ENCODE assay signal across 13 mouse cellular contexts in the genomic region with DNA sequence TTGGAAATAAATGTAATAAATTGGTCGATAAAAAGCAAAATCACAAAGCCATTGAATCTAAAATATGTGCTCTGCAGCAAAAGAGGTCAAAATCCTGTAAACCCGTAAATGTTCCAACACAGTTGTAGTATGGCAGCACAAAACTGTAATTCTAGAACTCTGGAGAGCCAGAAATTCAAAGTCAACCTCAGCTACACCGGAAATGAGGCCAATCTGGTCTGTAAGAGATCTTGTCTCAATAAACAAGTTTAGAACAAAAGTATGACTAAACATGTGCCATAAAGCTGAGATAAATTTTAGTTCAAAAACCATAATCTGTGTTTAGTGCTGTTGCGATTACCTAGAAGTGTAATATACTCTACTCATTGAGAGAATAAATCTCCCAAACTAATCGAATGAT.
DNase-seq lines count a peak whose midpoint lies in the region; ATAC-seq lines count a peak whose summit lies in the region.
"Had no signal": no experiment of that assay in that cellular context is flagged by ENCODE, and none has a peak within 500 bp of the region (broad histone marks: within the 10 kb centered on the region; RNA-seq: fewer than 3 reads in every experiment).

No protein-coding gene starts in this region.

- H3K4me1 ChIP-seq in intestine, embryonic 14.5 days (replicated peaks; ENCODE audit: control insufficient read depth, insufficient read depth, low read length), result peaks cover 40% of the 10 kb centered on the region
- peaks cover 30% of the 10 kb centered on the region for H3K4me1 ChIP-seq in intestine, embryonic 16.5 days (ENCODE audit: control insufficient read depth, insufficient read depth, low read length)
- peaks cover 46% of the 10 kb centered on the region for H3K4me1 ChIP-seq in embryonic facial prominence, embryonic 12.5 days
- peaks cover 63% of the 10 kb centered on the region for H3K4me1 ChIP-seq in hindbrain, embryonic 13.5 days (replicated peaks)
- peaks cover 55% of the 10 kb centered on the region for H3K4me1 ChIP-seq in midbrain, embryonic 14.5 days (ENCODE audit: control insufficient read depth, insufficient read depth, low read length)

- 65% methylated on average over 5 of the region's 5 CpGs for WGBS in intestine, embryonic 14.5 days
- 63% methylated on average over 5 of the region's 5 CpGs for WGBS in intestine, embryonic 16.5 days
- 55% methylated on average over 5 of the region's 5 CpGs for WGBS in embryonic facial prominence, embryonic 12.5 days
- 84% methylated on average over 5 of the region's 5 CpGs for WGBS in hindbrain, embryonic 13.5 days
- WGBS in midbrain, embryonic 14.5 days, result 85% methylated on average over 5 of the region's 5 CpGs

- H3K4me2 ChIP-seq in intestine, embryonic 14.5 days (ENCODE audit: low read length), result peak overlapping the region; percentile 66; the same call in 1 of the 2 replicates
- H3K4me2 ChIP-seq in intestine, embryonic 16.5 days (ENCODE audit: low read depth, low read length), result no peak overlapping the region
- H3K4me2 ChIP-seq in embryonic facial prominence, embryonic 12.5 days (replicated peaks), result peak overlapping the region; percentile 68; the same call in 1 of the 2 replicates
- peak overlapping the region; percentile 75 for H3K4me2 ChIP-seq in hindbrain, embryonic 13.5 days
- peak overlapping the region; percentile 82 for H3K4me2 ChIP-seq in midbrain, embryonic 14.5 days (ENCODE audit: low read length)

- H3K27me3 ChIP-seq in intestine, embryonic 14.5 days (replicated peaks; ENCODE audit: control insufficient read depth, insufficient read depth, low read length), result no peaks in the 10 kb centered on the region
- H3K27me3 ChIP-seq in intestine, embryonic 16.5 days (replicated peaks; ENCODE audit: control insufficient read depth, insufficient read depth, low read length), result no peaks in the 10 kb centered on the region
- H3K27me3 ChIP-seq in embryonic facial prominence, embryonic 12.5 days, result no peaks in the 10 kb centered on the region
- H3K27me3 ChIP-seq in hindbrain, embryonic 13.5 days, result no peaks in the 10 kb centered on the region
- no peaks in the 10 kb centered on the region for H3K27me3 ChIP-seq in midbrain, embryonic 14.5 days (ENCODE audit: control insufficient read depth, insufficient read depth, low read length)
- H3K27me3 ChIP-seq: Patski had no signal

- no peak for DNase-seq in intestine, embryonic 14.5 days (ENCODE audit: low spot score)
- DNase-seq in midbrain, embryonic 14.5 days, result no peak
- DNase-seq in urinary bladder, adult 2 months (ENCODE audit: low spot score), result no peak
- DNase-seq in layer of hippocampus, postnatal 14 days (ENCODE audit: low spot score in 2 of 2), result no peak
- DNase-seq: adrenal gland, postnatal 10 days; B cell, adult 2 months; right cerebral cortex, postnatal 4 days had no signal

- no peaks in the 10 kb centered on the region for H3K9me3 ChIP-seq in intestine, embryonic 14.5 days (ENCODE audit: control insufficient read depth, low read length)
- H3K9me3 ChIP-seq in intestine, embryonic 16.5 days (ENCODE audit: control insufficient read depth, low read length), result no peaks in the 10 kb centered on the region
- H3K9me3 ChIP-seq in embryonic facial prominence, embryonic 12.5 days, result no peaks in the 10 kb centered on the region
- H3K9me3 ChIP-seq in hindbrain, embryonic 13.5 days, result no peaks in the 10 kb centered on the region
- no peaks in the 10 kb centered on the region for H3K9me3 ChIP-seq in midbrain, embryonic 14.5 days (ENCODE audit: control insufficient read depth, low read length)

- no peak for ATAC-seq in intestine, embryonic 14.5 days (replicated peaks; ENCODE audit: low FRiP score, low TSS enrichment, low read depth)
- ATAC-seq in intestine, embryonic 16.5 days, result no peak
- no peak for ATAC-seq in embryonic facial prominence, embryonic 12.5 days (ENCODE audit: insufficient number of reproducible peaks, insufficient read depth, low FRiP score, low TSS enrichment)
- ATAC-seq in hindbrain, embryonic 13.5 days (ENCODE audit: low FRiP score), result no peak
- ATAC-seq in midbrain, embryonic 14.5 days (ENCODE audit: low FRiP score, low TSS enrichment), result no peak
- ATAC-seq in frontal cortex, adult (ENCODE audit: low TSS enrichment), result no peak
- ATAC-seq: intestine, postnatal 0 days; Patski had no signal

- H3K36me3 ChIP-seq in intestine, embryonic 14.5 days (ENCODE audit: control insufficient read depth, insufficient read depth, low read length), result no peaks in the 10 kb centered on the region
- no peaks in the 10 kb centered on the region for H3K36me3 ChIP-seq in intestine, embryonic 16.5 days (ENCODE audit: control insufficient read depth, insufficient read depth, low read length)
- no peaks in the 10 kb centered on the region for H3K36me3 ChIP-seq in embryonic facial prominence, embryonic 12.5 days
- H3K36me3 ChIP-seq in hindbrain, embryonic 13.5 days, result no peaks in the 10 kb centered on the region
- no peaks in the 10 kb centered on the region for H3K36me3 ChIP-seq in midbrain, embryonic 14.5 days (ENCODE audit: control insufficient read depth, insufficient read depth, low read length)

- H3K9ac ChIP-seq in intestine, embryonic 14.5 days (ENCODE audit: low read length), result no peak overlapping the region
- no peak overlapping the region for H3K9ac ChIP-seq in intestine, embryonic 16.5 days (ENCODE audit: low read depth, low read length)
- H3K9ac ChIP-seq in embryonic facial prominence, embryonic 12.5 days, result no peak overlapping the region
- no peak overlapping the region for H3K9ac ChIP-seq in hindbrain, embryonic 13.5 days
- no peak overlapping the region for H3K9ac ChIP-seq in midbrain, embryonic 14.5 days (replicated peaks; ENCODE audit: low read length)

- no peak overlapping the region for H3K27ac ChIP-seq in intestine, embryonic 14.5 days (ENCODE audit: low read depth)
- H3K27ac ChIP-seq in intestine, embryonic 16.5 days (ENCODE audit: low read length), result no peak overlapping the region
- H3K27ac ChIP-seq in embryonic facial prominence, embryonic 12.5 days, result no peak overlapping the region
- H3K27ac ChIP-seq in hindbrain, embryonic 13.5 days, result no peak overlapping the region
- no peak overlapping the region for H3K27ac ChIP-seq in midbrain, embryonic 14.5 days (replicated peaks; ENCODE audit: low read depth, low read length)

- H3K4me3 ChIP-seq in intestine, embryonic 14.5 days (ENCODE audit: low read depth, low read length), result no peak overlapping the region
- H3K4me3 ChIP-seq in intestine, embryonic 16.5 days (ENCODE audit: low read length), result no peak overlapping the region
- H3K4me3 ChIP-seq in embryonic facial prominence, embryonic 12.5 days, result peak overlapping the region; percentile 7; the same call in 1 of the 2 replicates
- peak overlapping the region; percentile 85; the same call in 1 of the 2 replicates for H3K4me3 ChIP-seq in hindbrain, embryonic 13.5 days
- H3K4me3 ChIP-seq in midbrain, embryonic 14.5 days (replicated peaks; ENCODE audit: low read depth, low read length), result peak overlapping the region; percentile 86; the same call in 1 of the 2 replicates

Comparison
In these comparisons a context has a peak if more than half of its experiments do, and no peak if none do; other contexts are left out.
1. H3K4me3 ChIP-seq: peak in embryonic facial prominence, embryonic 12.5 days (single experiment), hindbrain, embryonic 13.5 days (single experiment) and midbrain, embryonic 14.5 days (single experiment); none in intestine, embryonic 14.5 days (single experiment) and intestine, embryonic 16.5 days (single experiment).